Mouse (Mus musculus): ENCODE results near the gene Cask.

DNA sequence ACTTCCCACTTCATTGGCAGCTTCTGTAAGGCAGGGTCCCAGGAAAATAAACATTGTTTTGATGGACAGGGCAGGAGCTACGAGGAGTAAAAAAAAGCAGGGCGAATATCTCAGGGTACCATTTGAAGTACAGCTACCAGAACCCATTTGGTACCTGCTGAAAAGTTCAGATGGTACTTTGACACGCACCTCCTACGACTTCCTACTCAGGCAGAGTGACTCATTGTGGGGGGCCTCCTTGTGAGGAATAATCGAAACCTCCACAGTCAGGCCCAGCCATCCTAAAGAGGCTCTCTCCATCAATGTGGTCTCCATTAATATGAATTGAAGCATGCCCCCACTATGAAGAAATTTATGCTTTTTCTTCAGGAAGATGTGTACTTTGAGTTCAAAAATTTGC lies 228.5 kb downstream of the Cask start:
- no peak for TF ChIP-seq POLR2A (IDR thresholded peaks at IDR 0.05; ENCODE audit: low read depth, low read length)
- TF ChIP-seq CTCF (IDR thresholded peaks at IDR 0.05; ENCODE audit: extremely low read depth, insufficient read depth, insufficient read length, insufficient replicate concordance), result no peak

Measured in spleen, adult 2 months (tissue).